Mouse (Mus musculus): ENCODE data around the gene Gm7945. TPM values are rescaled to one million over a fixed set of nuclear protein-coding genes. Genes with fewer than 3 reads are reported as not detected.
"Not testable (repeated sequence)": the region's sequence is repeated elsewhere in the genome, so short reads cannot be mapped to it uniquely, and the experiment has no call there.

The Gm7945 gene
- polyA plus RNA-seq (2014; fragmentation: Nextera tagmentation; extraction: Ambion mirVana) = not detected in 2 replicates

DNA sequence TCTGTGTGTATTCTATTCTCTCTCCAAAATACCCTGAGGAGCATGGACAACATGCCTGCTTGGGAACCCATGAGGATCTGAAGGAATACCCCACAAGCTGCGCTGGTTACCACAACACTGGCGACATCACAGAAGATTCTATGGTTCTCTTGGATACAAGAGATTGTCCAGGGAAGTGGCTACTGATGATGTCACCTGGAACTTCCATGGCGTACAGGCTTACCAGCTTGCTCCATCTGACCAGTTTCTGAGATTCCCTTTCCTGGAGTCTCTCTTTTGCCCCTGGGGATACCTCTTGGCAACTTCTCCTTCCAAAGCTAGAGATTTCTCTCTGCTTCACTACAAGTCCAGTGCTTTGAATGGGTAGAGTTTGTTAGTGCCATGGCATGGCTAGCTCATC lies at the start of gene Gm7945:
Gene Gm7945 (minus strand): TSS at position 101 of the 400 bp plus-strand sequence.
- not testable (repeated sequence) for H3K9me3 ChIP-seq (ENCODE audit: control insufficient read depth, low read length); H3K9ac ChIP-seq (ENCODE audit: low read length); H3K4me3 ChIP-seq (ENCODE audit: low read depth, low read length); DNase-seq (ENCODE audit: low spot score); H3K36me3 ChIP-seq (ENCODE audit: control insufficient read depth, insufficient read depth, low read length); H3K4me1 ChIP-seq (ENCODE audit: control insufficient read depth, insufficient read depth, low read length); H3K27me3 ChIP-seq (ENCODE audit: control insufficient read depth, insufficient read depth, low read length); H3K4me2 ChIP-seq (ENCODE audit: low read depth); H3K27ac ChIP-seq (ENCODE audit: low read depth, low read length); ATAC-seq (ENCODE audit: insufficient read depth, low FRiP score, low TSS enrichment)
- WGBS = no CpG with 5 or more reads among the region's 3 CpGs

GRCm38 (mm10) chr14:41425393-41426075 lies 39.4 kb upstream of the Gm7945 start:
- H3K9me3 ChIP-seq (ENCODE audit: control insufficient read depth, low read length); H3K4me3 ChIP-seq (ENCODE audit: low read depth, low read length); H3K27ac ChIP-seq (ENCODE audit: low read depth, low read length); H3K27me3 ChIP-seq (ENCODE audit: control insufficient read depth, insufficient read depth, low read length); H3K36me3 ChIP-seq (ENCODE audit: control insufficient read depth, insufficient read depth, low read length); ATAC-seq (ENCODE audit: insufficient read depth, low FRiP score, low TSS enrichment); H3K4me1 ChIP-seq (ENCODE audit: control insufficient read depth, insufficient read depth, low read length); H3K9ac ChIP-seq (ENCODE audit: low read length): not testable (repeated sequence)
- 12% methylated on average over 10 of the region's 16 CpGs for WGBS
- 0 out of 2 replicates have a peak overlapping the region, but pooled peaks have one; percentile 3 for H3K4me2 ChIP-seq (ENCODE audit: low read depth)
- DNase-seq (ENCODE audit: low spot score) = peak; percentile 46

GRCm38 (mm10) chr14:41424694-41425093 lies 38.5 kb upstream of the Gm7945 start:
- not testable (repeated sequence) for H3K4me2 ChIP-seq (ENCODE audit: low read depth); H3K27ac ChIP-seq (ENCODE audit: low read depth, low read length); H3K9me3 ChIP-seq (ENCODE audit: control insufficient read depth, low read length); H3K9ac ChIP-seq (ENCODE audit: low read length); H3K36me3 ChIP-seq (ENCODE audit: control insufficient read depth, insufficient read depth, low read length); ATAC-seq (ENCODE audit: insufficient read depth, low FRiP score, low TSS enrichment); H3K27me3 ChIP-seq (ENCODE audit: control insufficient read depth, insufficient read depth, low read length); H3K4me3 ChIP-seq (ENCODE audit: low read depth, low read length); H3K4me1 ChIP-seq (ENCODE audit: control insufficient read depth, insufficient read depth, low read length)
- WGBS = 11% methylated on average over 14 of the region's 14 CpGs
- peak; percentile 5 for DNase-seq (ENCODE audit: low spot score)

DNA sequence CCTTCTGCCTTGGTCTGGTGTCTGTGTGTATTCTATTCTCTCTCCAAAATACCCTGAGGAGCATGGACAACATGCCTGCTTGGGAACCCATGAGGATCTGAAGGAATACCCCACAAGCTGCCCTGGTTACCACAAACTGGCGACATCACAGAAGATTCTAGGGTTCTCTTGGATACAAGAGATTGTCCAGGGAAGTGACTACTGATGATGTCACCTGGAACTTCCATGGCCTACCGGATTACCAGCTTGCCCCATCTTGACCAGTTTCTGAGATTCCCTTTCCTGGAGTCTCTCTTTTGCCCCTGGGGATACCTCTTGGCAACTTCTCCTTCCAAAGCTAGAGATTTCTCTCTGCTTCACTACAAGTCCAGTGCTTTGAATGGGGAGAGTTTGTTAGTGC lies 22.0 kb upstream of the Gm7945 start, which contains the start of gene Gm6482:
Gene Gm6482 (minus strand): TSS at position 101 of the 400 bp plus-strand sequence.
- not testable (repeated sequence) for DNase-seq (ENCODE audit: low spot score); H3K27ac ChIP-seq (ENCODE audit: low read depth, low read length); H3K9ac ChIP-seq (ENCODE audit: low read length); ATAC-seq (ENCODE audit: insufficient read depth, low FRiP score, low TSS enrichment); H3K36me3 ChIP-seq (ENCODE audit: control insufficient read depth, insufficient read depth, low read length); H3K9me3 ChIP-seq (ENCODE audit: control insufficient read depth, low read length); H3K4me2 ChIP-seq (ENCODE audit: low read depth); H3K4me3 ChIP-seq (ENCODE audit: low read depth, low read length); H3K4me1 ChIP-seq (ENCODE audit: control insufficient read depth, insufficient read depth, low read length); H3K27me3 ChIP-seq (ENCODE audit: control insufficient read depth, insufficient read depth, low read length)
- no CpG with 5 or more reads among the region's 2 CpGs for WGBS

- H3K36me3 ChIP-seq (ENCODE audit: control insufficient read depth, insufficient read depth, low read length); H3K9ac ChIP-seq (ENCODE audit: low read length); ATAC-seq (ENCODE audit: insufficient read depth, low FRiP score, low TSS enrichment); H3K4me1 ChIP-seq (ENCODE audit: control insufficient read depth, insufficient read depth, low read length); H3K27ac ChIP-seq (ENCODE audit: low read depth, low read length); H3K4me3 ChIP-seq (ENCODE audit: low read depth, low read length); H3K4me2 ChIP-seq (ENCODE audit: low read depth); H3K9me3 ChIP-seq (ENCODE audit: control insufficient read depth, low read length); H3K27me3 ChIP-seq (ENCODE audit: control insufficient read depth, insufficient read depth, low read length); DNase-seq (ENCODE audit: low spot score): not testable (repeated sequence)
- WGBS = 56% methylated on average over 2 of the region's 2 CpGs
Observed at GRCm38 (mm10) chr14:41348309-41348708, 37.9 kb downstream of the Gm7945 start, which contains the start of gene Gm5798. Gene Gm5798 (plus strand): TSS chr14:41348609.

Other genes with a start within 250 kb of the Gm7945 start
- gene Mbl1, start 234.9 kb downstream of the Gm7945 start, polyA plus RNA-seq (2014; fragmentation: Nextera tagmentation; extraction: Ambion mirVana) = not detected in 2 replicates
- not detected in 2 replicates for gene Sftpd, start 201.2 kb downstream of the Gm7945 start, polyA plus RNA-seq (2014; fragmentation: Nextera tagmentation; extraction: Ambion mirVana)
- not detected in 2 replicates for gene Gm2832, start 107.6 kb downstream of the Gm7945 start, polyA plus RNA-seq (2014; fragmentation: Nextera tagmentation; extraction: Ambion mirVana)
- not detected in 2 replicates for gene Gm5798, start 37.8 kb downstream of the Gm7945 start, polyA plus RNA-seq (2014; fragmentation: Nextera tagmentation; extraction: Ambion mirVana)
- not detected in 2 replicates for gene Gm6482, start 21.9 kb upstream of the Gm7945 start, polyA plus RNA-seq (2014; fragmentation: Nextera tagmentation; extraction: Ambion mirVana)
- gene Gm7954, start 67.1 kb upstream of the Gm7945 start, polyA plus RNA-seq (2014; fragmentation: Nextera tagmentation; extraction: Ambion mirVana) = not detected in 2 replicates
- not detected in 2 replicates for gene Gm3486, start 103.1 kb upstream of the Gm7945 start, polyA plus RNA-seq (2014; fragmentation: Nextera tagmentation; extraction: Ambion mirVana)
- gene Gm7970, start 169.2 kb upstream of the Gm7945 start, polyA plus RNA-seq (2014; fragmentation: Nextera tagmentation; extraction: Ambion mirVana) = not detected in 2 replicates
- gene 1700049E17Rik2, start 186.8 kb upstream of the Gm7945 start, polyA plus RNA-seq (2014; fragmentation: Nextera tagmentation; extraction: Ambion mirVana) = not detected in 2 replicates
- gene Gm3072, start 238.2 kb upstream of the Gm7945 start, polyA plus RNA-seq (2014; fragmentation: Nextera tagmentation; extraction: Ambion mirVana) = not detected in 2 replicates

All from neural tube, embryonic 11.5 days (tissue).